Mouse (Mus musculus) neural tube, embryonic 11.5 days (tissue): ENCODE results near the gene 0610040J01Rik. TPM values are rescaled to one million over a fixed set of nuclear protein-coding genes. Genes with fewer than 3 reads are reported as not detected.

Experiments
- ATAC-seq: fragments of 200-750 bp; cut with Nextera tagmentation; 2 replicates; pipeline ENCODE4 v1.8.0; 2017; ENCODE audit warnings: moderate number of reproducible peaks, mild to moderate bottlenecking, moderate TSS enrichment, moderate library complexity; ENCODE audit not compliant: insufficient read depth, low FRiP score, low TSS enrichment
- DNase-seq: peaks from one replicate; pipeline ENCODE4 v3.0.0-alpha.2; 2015; ENCODE audit warnings: low spot score
- H3K27ac ChIP-seq: fragments of 300-500 bp; sonication (generic); 2 replicates; pipeline ENCODE4 v1.5.1; 2014; ENCODE audit warnings: low read depth, mild to moderate bottlenecking, low read length
- H3K27me3 ChIP-seq: fragments of 300-500 bp; sonication (generic); 2 replicates; pipeline ENCODE4 v1.6.1; 2014; ENCODE audit warnings: mild to moderate bottlenecking, low read length, mixed read lengths; ENCODE audit not compliant: control insufficient read depth, insufficient read depth
- H3K36me3 ChIP-seq: fragments of 300-500 bp; sonication (generic); 2 replicates; pipeline ENCODE4 v1.6.1; 2014; ENCODE audit warnings: mild to moderate bottlenecking, low read length, moderate library complexity, mixed read lengths; ENCODE audit not compliant: control insufficient read depth, insufficient read depth
- H3K4me1 ChIP-seq: fragments of 300-500 bp; sonication (generic); 2 replicates; pipeline ENCODE4 v1.6.1; 2014; ENCODE audit warnings: low read length, mixed read lengths; ENCODE audit not compliant: control insufficient read depth, insufficient read depth
- H3K4me2 ChIP-seq: fragments of 300-500 bp; sonication (generic); 2 replicates; pipeline ENCODE4 v1.6.1; 2014; ENCODE audit warnings: low read depth, mild to moderate bottlenecking, moderate library complexity
- H3K4me3 ChIP-seq: fragments of 300-500 bp; sonication (generic); 2 replicates; pipeline ENCODE4 v1.5.1; 2014; ENCODE audit warnings: low read depth, low read length
- H3K9ac ChIP-seq: fragments of 300-500 bp; sonication (generic); 2 replicates; pipeline ENCODE4 v1.6.1; 2014; ENCODE audit warnings: mild to moderate bottlenecking, low read length
- H3K9me3 ChIP-seq: fragments of 300-500 bp; sonication (generic); 2 replicates; pipeline ENCODE4 v1.6.1; 2016; ENCODE audit warnings: low read length; ENCODE audit not compliant: control insufficient read depth
- WGBS: fragments of 180-500 bp; shearing (Covaris S2); extraction: QIAGEN DNeasy Blood & Tissue Kit; methylation state at CpG from one replicate; pipeline ENCODE4 v1.1.7; 2014; 5-methylcytosine and 5-hydroxymethylcytosine counted together
- polyA plus RNA-seq: library from polyadenylated mRNA; unstranded; fragments of >200 nt; fragmentation: Nextera tagmentation; extraction: Ambion mirVana; gene quantifications from 2 replicates; pipeline ENCODE4 v1.2.1, GENCODE M21; 2014

The 0610040J01Rik gene
- polyA plus RNA-seq, 1 experiment from 2014 or later, result 2.1 TPM

DNA sequence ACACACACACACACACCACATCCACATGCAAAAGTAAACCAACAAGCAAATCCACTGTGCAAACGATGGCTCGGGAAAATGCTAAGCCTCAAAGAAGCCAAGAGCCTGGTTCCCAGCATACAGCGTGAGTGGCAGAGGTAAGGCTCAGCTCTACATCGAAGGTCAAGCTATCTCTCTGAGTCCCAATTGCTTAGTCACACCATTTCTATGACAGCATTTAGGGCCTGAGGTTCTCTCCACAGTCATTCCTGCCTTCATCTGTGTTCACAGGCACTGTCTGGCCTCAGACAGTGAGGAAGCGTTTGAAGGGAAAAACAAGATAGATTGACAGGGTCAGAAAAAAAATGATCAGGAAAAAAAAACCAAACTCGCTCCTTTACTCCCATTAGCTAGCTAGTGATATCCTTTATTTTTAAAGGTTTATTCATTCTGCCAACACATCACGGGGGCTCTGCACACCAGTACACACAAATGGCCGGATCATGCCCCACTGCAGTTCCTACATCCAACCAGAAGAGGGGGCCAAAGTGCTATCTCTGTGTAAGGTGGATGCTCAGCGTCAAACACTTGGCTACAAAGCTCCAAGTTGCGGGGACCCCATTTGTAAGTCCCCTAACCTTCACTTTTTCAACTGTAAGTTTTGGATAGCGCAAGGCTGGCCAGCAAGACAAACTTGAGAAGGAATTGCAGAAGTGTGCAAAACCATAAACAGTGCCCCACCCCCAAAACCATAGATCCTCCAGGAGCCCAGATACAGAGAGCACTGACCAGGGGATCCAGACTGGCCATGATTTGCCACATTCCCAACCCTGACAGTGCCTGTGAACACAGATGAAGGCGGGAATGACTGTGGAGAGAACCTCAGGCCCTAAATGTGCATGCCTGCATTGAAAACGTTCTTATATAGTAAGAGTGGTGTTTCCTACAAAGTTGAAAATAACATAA lies 94.3 kb downstream of the 0610040J01Rik start:
- H3K4me1 ChIP-seq, result no peaks in the 10 kb centered on the region
- no peaks in the 10 kb centered on the region for H3K9me3 ChIP-seq
- no peak overlapping the region for H3K4me3 ChIP-seq
- H3K27me3 ChIP-seq, result no peaks in the 10 kb centered on the region
- no peaks in the 10 kb centered on the region for H3K36me3 ChIP-seq
- DNase-seq, result peak; percentile 84
- no peak overlapping the region for H3K4me2 ChIP-seq
- no peak overlapping the region for H3K9ac ChIP-seq
- WGBS, result 42% methylated on average over 13 of the region's 13 CpGs
- H3K27ac ChIP-seq, result no peak overlapping the region
- peak; percentile 77 for ATAC-seq

DNA sequence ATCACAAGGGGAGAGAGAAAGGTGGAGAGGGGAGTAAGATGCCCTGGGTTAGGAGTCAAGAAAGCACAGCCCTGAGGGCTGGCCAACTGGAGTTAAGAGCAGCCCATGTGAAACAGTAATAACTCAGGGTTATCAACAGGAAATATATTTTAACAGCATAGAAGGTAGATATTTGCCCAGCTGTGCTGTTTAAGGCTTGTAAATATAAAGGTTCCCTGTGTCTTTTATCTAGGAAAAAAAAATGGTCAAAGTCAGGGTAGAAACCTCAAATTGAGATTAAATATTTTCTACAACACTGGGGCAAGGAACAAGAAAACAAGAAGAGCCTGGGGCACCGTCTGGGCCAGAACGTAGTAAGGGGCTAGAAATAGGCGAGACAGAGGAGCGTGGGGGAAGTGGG lies 95.3 kb downstream of the 0610040J01Rik start:
- Histone ChIP-seq H3K4me1 (no peaks in the 10 kb centered on the region), H3K4me3 (no peak overlapping the region), H3K4me2 (no peak overlapping the region), H3K27ac (no peak overlapping the region), H3K36me3 (no peaks in the 10 kb centered on the region), H3K9ac (no peak overlapping the region), H3K27me3 (no peaks in the 10 kb centered on the region), H3K9me3 (no peaks in the 10 kb centered on the region)
- WGBS, result 77% methylated on average over 4 of the region's 4 CpGs
- no peak for ATAC-seq
- DNase-seq, result no peak

DNA sequence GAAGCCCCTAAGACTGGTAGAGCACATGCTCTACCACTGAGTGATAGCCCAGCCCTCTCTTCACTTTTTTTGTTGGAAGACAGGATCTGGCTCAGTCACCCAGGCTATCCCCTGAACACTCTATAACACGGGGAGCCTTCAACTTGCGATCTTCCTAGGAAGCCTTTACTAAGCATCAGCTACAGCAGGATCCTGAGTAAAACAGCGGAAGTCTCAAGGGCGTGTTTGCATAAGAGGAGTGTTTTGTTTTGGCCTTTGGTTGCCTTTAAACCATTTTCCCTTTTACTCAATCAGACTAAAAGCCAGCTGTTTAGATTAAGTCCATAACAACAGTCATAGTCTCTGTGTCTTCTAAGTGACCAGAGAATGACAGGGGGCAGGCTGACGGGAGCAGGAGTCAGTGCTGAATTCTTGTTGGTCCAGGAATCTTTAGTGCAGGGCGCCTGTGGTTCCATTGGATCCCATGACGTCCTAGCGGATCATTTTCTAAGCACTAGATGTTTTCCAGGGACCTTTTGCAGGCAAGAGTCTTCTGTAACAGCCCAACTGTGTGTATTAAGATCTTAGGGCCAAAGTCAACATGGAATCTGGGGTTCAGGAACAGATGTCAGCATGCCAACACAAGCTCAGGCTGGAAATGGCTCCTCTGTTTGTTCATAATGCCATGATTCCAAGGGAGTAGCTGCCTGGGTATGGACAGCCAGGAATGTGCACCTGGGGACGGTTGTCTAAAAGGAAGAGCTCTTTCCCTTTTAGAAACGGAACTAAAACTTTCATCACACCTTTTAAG lies 98.2 kb downstream of the 0610040J01Rik start:
- Histone ChIP-seq H3K4me1 (no peaks in the 10 kb centered on the region), H3K27ac (no peak overlapping the region), H3K9ac (no peak overlapping the region), H3K27me3 (no peaks in the 10 kb centered on the region), H3K9me3 (no peaks in the 10 kb centered on the region), H3K4me3 (no peak overlapping the region), H3K4me2 (no peak overlapping the region), H3K36me3 (no peaks in the 10 kb centered on the region)
- WGBS, result 91% methylated on average over 10 of the region's 10 CpGs
- ATAC-seq (no peak), DNase-seq (no peak)

DNA sequence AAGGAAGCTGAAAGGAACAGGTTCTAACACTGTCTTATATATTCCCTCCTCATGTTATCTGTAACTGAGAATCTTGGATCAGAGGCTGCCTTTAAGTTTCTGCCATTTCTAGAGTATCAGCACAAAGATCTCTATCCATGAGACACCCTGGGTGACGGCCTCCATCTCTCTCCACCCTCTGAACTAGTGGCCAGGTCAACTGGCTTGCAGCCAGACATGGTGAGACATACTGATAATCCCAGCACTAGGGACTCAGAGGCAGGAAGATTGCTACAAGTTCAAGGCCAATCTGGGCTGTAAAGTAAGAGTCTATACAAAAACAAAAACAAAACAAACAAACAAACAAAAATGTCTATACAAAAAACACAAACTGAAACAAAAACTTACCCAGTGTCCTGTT lies 102.7 kb downstream of the 0610040J01Rik start:
- Histone ChIP-seq H3K27me3 (no peaks in the 10 kb centered on the region), H3K4me1 (no peaks in the 10 kb centered on the region), H3K4me2 (no peak overlapping the region), H3K9ac (no peak overlapping the region), H3K36me3 (no peaks in the 10 kb centered on the region), H3K4me3 (no peak overlapping the region), H3K9me3 (no peaks in the 10 kb centered on the region), H3K27ac (no peak overlapping the region)
- DNase-seq (no peak), ATAC-seq (no peak)
- 86% methylated on average over 1 of the region's 1 CpGs for WGBS

DNA sequence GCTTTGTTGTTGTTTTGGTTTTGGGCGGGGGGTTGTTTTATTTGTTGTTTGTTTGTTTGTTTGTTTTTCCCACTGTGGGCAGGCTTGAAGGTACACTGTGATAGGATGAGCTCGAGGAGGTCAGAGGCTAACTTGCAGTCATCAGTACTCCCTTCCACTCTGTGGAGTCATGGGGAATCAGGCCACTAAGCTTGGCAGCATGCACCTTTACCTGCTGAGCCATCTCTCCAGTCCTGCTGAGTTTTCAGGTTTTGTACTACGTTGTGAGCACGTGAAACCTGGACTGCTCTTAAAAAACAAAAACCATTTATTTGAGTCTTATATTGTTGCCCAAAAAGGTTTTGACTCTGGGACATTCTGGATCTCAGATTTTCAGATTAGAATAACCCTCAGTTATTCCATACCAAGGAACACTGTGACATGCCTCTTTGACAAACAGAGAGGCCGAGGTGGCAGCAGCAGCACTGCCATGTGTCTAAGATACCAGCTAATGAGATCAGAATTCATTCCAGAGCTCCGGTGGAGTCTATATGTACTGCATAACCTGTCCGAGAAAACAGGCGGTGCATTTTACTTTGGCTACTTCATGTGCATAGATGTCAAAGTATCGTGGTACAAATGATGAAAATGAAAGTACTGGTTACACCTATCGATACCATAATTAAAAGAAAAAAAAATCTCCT lies 104.4 kb downstream of the 0610040J01Rik start:
- H3K4me2 ChIP-seq, result no peak overlapping the region
- whole genome bisulfite sequencing, result 93% methylated on average over 10 of the region's 10 CpGs
- ATAC-seq, result no peak

DNA sequence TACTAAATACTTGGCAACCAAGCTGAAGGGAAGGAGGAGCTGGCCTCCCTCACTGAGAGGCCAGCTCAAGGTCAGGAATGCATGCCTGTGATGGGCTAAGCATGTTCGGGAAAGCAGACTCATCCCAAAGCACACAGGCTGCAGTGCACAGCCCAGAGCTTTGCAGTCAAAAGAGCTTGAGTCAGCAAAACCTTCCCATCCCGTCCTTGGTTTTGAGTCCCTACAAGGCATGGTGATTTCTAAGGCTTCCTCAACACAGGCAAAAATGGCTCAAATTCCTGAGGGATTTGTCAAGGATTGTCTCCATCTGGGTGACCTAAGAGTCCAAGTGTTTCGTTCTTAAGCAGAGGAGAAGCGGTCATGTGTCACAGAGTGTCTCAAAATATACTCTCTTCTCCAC lies 106.0 kb downstream of the 0610040J01Rik start:
- Histone ChIP-seq H3K27ac (no peak overlapping the region), H3K27me3 (no peaks in the 10 kb centered on the region), H3K4me3 (no peak overlapping the region), H3K4me1 (no peaks in the 10 kb centered on the region), H3K9ac (no peak overlapping the region), H3K9me3 (no peaks in the 10 kb centered on the region), H3K36me3 (no peaks in the 10 kb centered on the region), H3K4me2 (no peak overlapping the region)
- DNase-seq, result no peak
- no peak for ATAC-seq
- WGBS, result 82% methylated on average over 4 of the region's 4 CpGs

More for the DNA sequence above, 104.4 kb downstream of the 0610040J01Rik start:
- H3K9ac ChIP-seq, result no peak overlapping the region
- DNase-seq, result no peak
- no peak overlapping the region for H3K4me3 ChIP-seq
- H3K4me1 ChIP-seq, result no peaks in the 10 kb centered on the region
- H3K27ac ChIP-seq, result no peak overlapping the region
- H3K36me3 ChIP-seq, result no peaks in the 10 kb centered on the region
- H3K9me3 ChIP-seq, result no peaks in the 10 kb centered on the region
- no peaks in the 10 kb centered on the region for H3K27me3 ChIP-seq

DNA sequence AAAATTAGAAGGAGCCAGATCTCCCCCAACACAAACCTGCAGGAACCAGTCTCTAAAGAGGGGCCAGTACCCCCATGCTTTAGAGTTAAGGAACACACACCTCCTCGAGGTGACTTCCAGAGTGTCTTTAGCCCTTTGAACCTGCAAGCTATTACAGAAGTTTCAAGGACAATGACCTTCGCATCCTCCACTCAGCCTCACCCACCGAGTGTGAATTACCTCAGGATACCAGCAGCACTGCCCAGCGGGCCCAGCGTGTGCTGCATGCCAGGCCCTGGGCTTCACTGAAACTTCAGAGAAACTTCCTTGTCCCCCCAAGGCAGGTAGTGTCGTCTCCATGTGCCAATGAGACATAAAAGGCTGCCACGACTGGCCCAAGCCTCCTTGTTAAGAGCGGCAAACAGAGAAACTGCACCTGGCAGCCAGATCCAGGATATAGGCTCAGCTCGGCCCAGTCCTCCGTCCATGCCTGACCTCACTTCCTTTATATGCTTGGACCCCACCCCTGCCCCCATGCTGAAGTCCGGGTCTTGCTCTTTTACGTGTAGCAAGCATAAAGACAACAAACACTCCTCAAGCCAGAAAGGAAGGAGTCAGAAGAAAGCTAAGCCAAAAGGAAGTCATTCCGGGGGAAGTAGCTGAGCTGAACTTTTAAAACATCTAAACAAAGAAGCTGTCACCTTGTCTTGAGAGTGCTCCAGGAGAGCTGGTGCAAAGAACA lies 111.3 kb downstream of the 0610040J01Rik start:
- DNase-seq (no peak), ATAC-seq (no peak)
- Histone ChIP-seq H3K4me1 (no peaks in the 10 kb centered on the region), H3K9me3 (no peaks in the 10 kb centered on the region), H3K27me3 (no peaks in the 10 kb centered on the region), H3K9ac (no peak overlapping the region), H3K4me3 (no peak overlapping the region), H3K36me3 (no peaks in the 10 kb centered on the region; the same call in 1 of the 2 replicates), H3K4me2 (no peak overlapping the region), H3K27ac (no peak overlapping the region)
- WGBS, result 80% methylated on average over 13 of the region's 13 CpGs

DNA sequence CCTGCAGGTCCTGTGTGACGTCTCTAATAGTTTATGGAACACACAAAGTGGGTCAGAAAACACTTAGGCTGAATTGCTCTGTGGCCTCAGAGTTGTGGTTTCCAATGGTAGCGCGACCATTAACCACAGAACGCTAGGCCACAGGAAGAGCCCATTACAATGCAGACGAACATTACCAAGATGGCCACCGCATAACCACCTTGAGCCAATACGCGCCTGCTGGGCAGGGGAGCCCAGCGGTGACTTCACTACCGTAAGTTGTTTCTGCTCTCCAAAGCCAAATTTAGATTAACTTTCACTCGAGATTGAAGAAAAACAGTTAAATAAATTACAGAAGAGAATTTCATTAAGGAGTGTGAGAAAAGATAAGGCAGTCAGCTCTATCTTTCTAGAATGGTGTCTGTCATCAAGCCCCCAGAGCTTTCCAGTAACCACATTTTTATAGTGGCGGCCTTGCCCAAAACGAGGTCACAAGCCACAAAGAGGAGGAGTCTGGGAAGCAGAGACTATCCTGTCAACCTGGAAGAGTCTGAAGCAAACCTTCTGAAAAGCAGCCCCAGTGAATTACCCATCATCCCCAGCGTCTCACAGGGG lies 113.0 kb downstream of the 0610040J01Rik start:
- Histone ChIP-seq H3K36me3 (no peaks in the 10 kb centered on the region; the same call in 1 of the 2 replicates), H3K4me2 (no peak overlapping the region), H3K9me3 (no peaks in the 10 kb centered on the region), H3K4me3 (no peak overlapping the region), H3K9ac (no peak overlapping the region), H3K27me3 (no peaks in the 10 kb centered on the region), H3K4me1 (no peaks in the 10 kb centered on the region), H3K27ac (no peak overlapping the region)
- DNase-seq (no peak), ATAC-seq (no peak)
- WGBS, result 91% methylated on average over 14 of the region's 14 CpGs
